Mouse (Mus musculus) stomach, embryonic 16.5 days (tissue): ENCODE measurements around the gene Igflr1. TPM values are rescaled to one million over a fixed set of nuclear protein-coding genes. Genes with fewer than 3 reads are reported as not detected.

Source experiments
- ATAC-seq: fragments of 200-750 bp; cut with Nextera tagmentation; 2 replicates; pipeline ENCODE4 v1.8.0; 2017; ENCODE audit warnings: moderate number of reproducible peaks, moderate TSS enrichment; ENCODE audit not compliant: insufficient read depth, low FRiP score
- H3K27ac ChIP-seq: fragments of 300-500 bp; sonication (generic); 2 replicates; pipeline ENCODE4 v1.5.1; 2014; ENCODE audit warnings: low read length
- H3K27me3 ChIP-seq: fragments of 300-500 bp; sonication (generic); 2 replicates; pipeline ENCODE4 v1.6.1; 2014; ENCODE audit warnings: low read length, control low read depth, mixed read lengths; ENCODE audit not compliant: control insufficient read depth, insufficient read depth
- H3K36me3 ChIP-seq: fragments of 300-500 bp; sonication (generic); 2 replicates; pipeline ENCODE4 v1.6.1; 2014; ENCODE audit warnings: low read length; ENCODE audit not compliant: control insufficient read depth, insufficient read depth
- H3K4me1 ChIP-seq: fragments of 300-500 bp; sonication (generic); 2 replicates; pipeline ENCODE4 v1.6.1; 2014; ENCODE audit warnings: low read length, control low read depth, mixed read lengths; ENCODE audit not compliant: control insufficient read depth, insufficient read depth
- H3K4me2 ChIP-seq: fragments of 300-500 bp; sonication (generic); 2 replicates; pipeline ENCODE4 v1.6.1; 2014; ENCODE audit warnings: low read depth, low read length, mixed read lengths
- H3K4me3 ChIP-seq: fragments of 300-500 bp; sonication (generic); replicated peaks from 2 replicates; pipeline ENCODE4 v1.5.1; 2014; ENCODE audit warnings: mild to moderate bottlenecking, low read length
- H3K9ac ChIP-seq: fragments of 300-500 bp; sonication (generic); 2 replicates; pipeline ENCODE4 v1.6.1; 2014; ENCODE audit warnings: low read length
- H3K9me3 ChIP-seq: fragments of 300-500 bp; sonication (generic); replicated peaks from 2 replicates; pipeline ENCODE4 v1.6.1; 2016; ENCODE audit warnings: low read length, control low read depth; ENCODE audit not compliant: control insufficient read depth
- WGBS: fragments of 180-500 bp; shearing (Covaris S2); extraction: QIAGEN DNeasy Blood & Tissue Kit; methylation state at CpG from one replicate; pipeline ENCODE4 v1.1.7; 2014; 5-methylcytosine and 5-hydroxymethylcytosine counted together
- polyA plus RNA-seq: library from polyadenylated mRNA; unstranded; fragments of >200 nt; fragmentation: Nextera tagmentation; extraction: Ambion mirVana; gene quantifications from 2 replicates; pipeline ENCODE4 v1.2.1, GENCODE M21; 2015

The Igflr1 gene
- polyA plus RNA-seq, 1 experiment from 2014 or later = 3.6 TPM

- ATAC-seq = peak; percentile 34; the same call in 1 of the 2 replicates
- Histone ChIP-seq H3K4me1 (no peaks in the 10 kb centered on the region), H3K9me3 (no peaks in the 10 kb centered on the region), H3K27ac (no peak overlapping the region), H3K27me3 (no peaks in the 10 kb centered on the region), H3K36me3 (peaks cover 75% of the 10 kb centered on the region), H3K4me3 (no peak overlapping the region), H3K9ac (no peak overlapping the region), H3K4me2 (no peak overlapping the region)
- 89% methylated on average over 8 of the region's 8 CpGs for WGBS
Measured at GRCm38 (mm10) chr7:30579950-30580349, 14.7 kb downstream of the Igflr1 start.

GRCm38 (mm10) chr7:30581547-30581946 is 16.3 kb downstream of the Igflr1 start:
- no peak overlapping the region for H3K4me3 ChIP-seq
- no peak for ATAC-seq
- H3K36me3 ChIP-seq = peaks cover 74% of the 10 kb centered on the region
- no peaks in the 10 kb centered on the region for H3K27me3 ChIP-seq
- 95% methylated on average over 16 of the region's 16 CpGs for WGBS
- H3K9me3 ChIP-seq = no peaks in the 10 kb centered on the region
- no peak overlapping the region for H3K27ac ChIP-seq
- H3K4me1 ChIP-seq = no peaks in the 10 kb centered on the region
- no peak overlapping the region for H3K9ac ChIP-seq
- H3K4me2 ChIP-seq = no peak overlapping the region

GRCm38 (mm10) chr7:30584339-30584738 is 19.1 kb downstream of the Igflr1 start:
- ATAC-seq = no peak
- no peak overlapping the region for H3K9ac ChIP-seq
- H3K27ac ChIP-seq = no peak overlapping the region
- H3K36me3 ChIP-seq = peaks cover 53% of the 10 kb centered on the region
- H3K27me3 ChIP-seq = no peaks in the 10 kb centered on the region
- no peaks in the 10 kb centered on the region for H3K9me3 ChIP-seq
- no peak overlapping the region for H3K4me3 ChIP-seq
- H3K4me1 ChIP-seq = peaks cover 11% of the 10 kb centered on the region
- H3K4me2 ChIP-seq = no peak overlapping the region
- WGBS = 89% methylated on average over 10 of the region's 10 CpGs

GRCm38 (mm10) chr7:30585170-30585569 is 19.9 kb downstream of the Igflr1 start:
- Histone ChIP-seq H3K36me3 (peaks cover 48% of the 10 kb centered on the region), H3K27me3 (no peaks in the 10 kb centered on the region)
- ATAC-seq = no peak

GRCm38 (mm10) chr7:30586455-30587020 is 21.3 kb downstream of the Igflr1 start:
- 90% methylated on average over 28 of the region's 28 CpGs for WGBS
- no peaks in the 10 kb centered on the region for H3K9me3 ChIP-seq
- H3K4me3 ChIP-seq = 0 out of 2 replicates have a peak overlapping the region, but pooled peaks have one; percentile 100
- no peak overlapping the region for H3K4me2 ChIP-seq
- H3K9ac ChIP-seq = peak overlapping the region; percentile 100; the same call in 1 of the 2 replicates
- no peaks in the 10 kb centered on the region for H3K27me3 ChIP-seq
- H3K27ac ChIP-seq = no peak overlapping the region
- H3K4me1 ChIP-seq = peaks cover 15% of the 10 kb centered on the region
- ATAC-seq = no peak
- H3K36me3 ChIP-seq = peaks cover 42% of the 10 kb centered on the region

More at GRCm38 (mm10) chr7:30585170-30585569, 19.9 kb downstream of the Igflr1 start:
- 91% methylated on average over 7 of the region's 7 CpGs for WGBS
- Histone ChIP-seq H3K4me1 (peaks cover 15% of the 10 kb centered on the region), H3K9me3 (no peaks in the 10 kb centered on the region), H3K4me2 (no peak overlapping the region), H3K9ac (no peak overlapping the region), H3K4me3 (no peak overlapping the region), H3K27ac (no peak overlapping the region)

GRCm38 (mm10) chr7:30587842-30588667 is 22.8 kb downstream of the Igflr1 start:
- H3K27ac ChIP-seq = peak overlapping the region; percentile 95
- peak overlapping the region; percentile 89 for H3K4me2 ChIP-seq
- peak; percentile 6; the same call in 1 of the 2 replicates for ATAC-seq
- peak overlapping the region; percentile 100 for H3K9ac ChIP-seq
- peaks cover 15% of the 10 kb centered on the region for H3K4me1 ChIP-seq
- H3K36me3 ChIP-seq = peaks cover 33% of the 10 kb centered on the region
- peak overlapping the region; percentile 100 for H3K4me3 ChIP-seq
- no peaks in the 10 kb centered on the region for H3K9me3 ChIP-seq
- H3K27me3 ChIP-seq = no peaks in the 10 kb centered on the region
- under 1% methylated on average over 47 of the region's 67 CpGs for WGBS

- 0% methylated on average over 61 of the region's 68 CpGs for WGBS
- Histone ChIP-seq H3K4me1 (peaks cover 15% of the 10 kb centered on the region), H3K27ac (peak within 1 kb of the TSS; percentile 95), H3K9me3 (no peaks in the 10 kb centered on the region), H3K4me3 (peak within 1 kb of the TSS; percentile 100), H3K4me2 (peak within 1 kb of the TSS; percentile 89), H3K36me3 (peaks cover 25% of the 10 kb centered on the region), H3K27me3 (no peaks in the 10 kb centered on the region), H3K9ac (peak within 1 kb of the TSS; percentile 100)
- peak; percentile 96 for ATAC-seq
Measured at GRCm38 (mm10) chr7:30588676-30589434, 23.6 kb downstream of the Igflr1 start, which contains the start of gene Kmt2b. TSS of gene Kmt2b (minus strand) at chr7:30588726.

GRCm38 (mm10) chr7:30589435-30590301 is 24.4 kb downstream of the Igflr1 start:
- peak overlapping the region; percentile 76 for H3K4me2 ChIP-seq
- no peaks in the 10 kb centered on the region for H3K9me3 ChIP-seq
- peak overlapping the region; percentile 100 for H3K4me3 ChIP-seq
- no peaks in the 10 kb centered on the region for H3K27me3 ChIP-seq
- H3K4me1 ChIP-seq = peaks cover 15% of the 10 kb centered on the region
- H3K27ac ChIP-seq = peak overlapping the region; percentile 95
- WGBS = 24% methylated on average over 40 of the region's 40 CpGs
- peak overlapping the region; percentile 100 for H3K9ac ChIP-seq
- peak; percentile 58 for ATAC-seq
- H3K36me3 ChIP-seq = peaks cover 18% of the 10 kb centered on the region
